Mouse (Mus musculus) layer of hippocampus, adult 2 months (tissue): ENCODE results near the gene Cd9. TPM values are rescaled to one million over a fixed set of nuclear protein-coding genes. Genes with fewer than 3 reads are reported as not detected.

Experiments used
- DNase-seq, 2 experiments: peaks; one replicate each; pipeline ENCODE4 v3.0.0; 2022; ENCODE audit warnings: low spot score in 2 of 2
- H3K27ac ChIP-seq: fragments of 200-600 bp; 2 replicates; pipeline ENCODE4 v1.8.1; 2022
- H3K4me3 ChIP-seq: fragments of 200-600 bp; 2 replicates; pipeline ENCODE4 v1.8.1; 2022; ENCODE audit warnings: mild to moderate bottlenecking
- CTCF ChIP-seq: fragments of 200-600 bp; conservative IDR thresholded peaks from 2 replicates; pipeline ENCODE4 v1.8.1; 2022; ENCODE audit warnings: antibody characterized with exemption, mild to moderate bottlenecking, moderate library complexity
- total RNA-seq, 2 experiments: library from RNA; stranded (reverse); gene quantifications; 2 replicates each; pipeline ENCODE4 v1.2.3; 2021

Cd9 gene
- total RNA-seq, 2 experiments from 2014 or later = 57.1 to 60.0 TPM

GRCm38 (mm10) chr6:125478135-125479128 lies 16.2 kb downstream of the Cd9 start:
- no peak for DNase-seq
- H3K4me3 ChIP-seq = no peak overlapping the region
- no peak overlapping the region for H3K27ac ChIP-seq
- TF ChIP-seq CTCF = no peak

- no peak for TF ChIP-seq CTCF
- Histone ChIP-seq H3K27ac (peak overlapping the region; percentile 59), H3K4me3 (no peak overlapping the region)
- no peak for DNase-seq
Measured at GRCm38 (mm10) chr6:125476826-125477589, 17.6 kb downstream of the Cd9 start.

GRCm38 (mm10) chr6:125476090-125476489 lies 18.5 kb downstream of the Cd9 start:
- no peak for TF ChIP-seq CTCF
- Histone ChIP-seq H3K27ac (peak overlapping the region; percentile 59; the same call in 1 of the 2 replicates), H3K4me3 (no peak overlapping the region)
- DNase-seq = no peak

GRCm38 (mm10) chr6:125475184-125475583 lies 19.4 kb downstream of the Cd9 start:
- H3K4me3 ChIP-seq = no peak overlapping the region
- DNase-seq = no peak
- TF ChIP-seq CTCF = no peak
- no peak overlapping the region for H3K27ac ChIP-seq

GRCm38 (mm10) chr6:125473939-125474338 lies 20.7 kb downstream of the Cd9 start:
- no peak for TF ChIP-seq CTCF
- no peak for DNase-seq
- Histone ChIP-seq H3K4me3 (no peak overlapping the region), H3K27ac (peak overlapping the region; percentile 47)

GRCm38 (mm10) chr6:125473321-125473721 lies 21.3 kb downstream of the Cd9 start:
- no peak for DNase-seq
- no peak for TF ChIP-seq CTCF
- Histone ChIP-seq H3K4me3 (no peak overlapping the region), H3K27ac (peak overlapping the region; percentile 47; the same call in 1 of the 2 replicates)

GRCm38 (mm10) chr6:125471921-125472320 lies 22.7 kb downstream of the Cd9 start:
- H3K4me3 ChIP-seq = no peak overlapping the region
- TF ChIP-seq CTCF = no peak
- DNase-seq = no peak
- H3K27ac ChIP-seq = peak overlapping the region; percentile 74

- H3K4me3 ChIP-seq = no peak overlapping the region
- TF ChIP-seq CTCF = no peak
- DNase-seq = no peak
- H3K27ac ChIP-seq = peak overlapping the region; percentile 74
Measured at GRCm38 (mm10) chr6:125471326-125471725, 23.3 kb downstream of the Cd9 start.

- DNase-seq = no peak
- H3K4me3 ChIP-seq = no peak overlapping the region
- peak overlapping the region; percentile 74; the same call in 1 of the 2 replicates for H3K27ac ChIP-seq
- no peak for TF ChIP-seq CTCF
Measured at GRCm38 (mm10) chr6:125470616-125471015, 24.0 kb downstream of the Cd9 start.

GRCm38 (mm10) chr6:125469222-125469621 lies 25.4 kb downstream of the Cd9 start:
- H3K27ac ChIP-seq = peak overlapping the region; percentile 89; the same call in 1 of the 2 replicates
- TF ChIP-seq CTCF = no peak

GRCm38 (mm10) chr6:125468179-125468960 lies 26.2 kb downstream of the Cd9 start:
- no peak for DNase-seq
- TF ChIP-seq CTCF = no peak
- Histone ChIP-seq H3K27ac (peak overlapping the region; percentile 89), H3K4me3 (no peak overlapping the region)

More at GRCm38 (mm10) chr6:125469222-125469621, 25.4 kb downstream of the Cd9 start:
- H3K4me3 ChIP-seq = no peak overlapping the region
- DNase-seq = no peak

GRCm38 (mm10) chr6:125467301-125467715 lies 27.3 kb downstream of the Cd9 start:
- DNase-seq = peak; percentile 68 to 83
- no peak overlapping the region for H3K4me3 ChIP-seq
- peak; percentile 77 for TF ChIP-seq CTCF
- peak overlapping the region; percentile 89 for H3K27ac ChIP-seq
